Mouse (Mus musculus) testis, postnatal 10 days (tissue): Measurements from ENCODE around the gene Armc10.
"Not testable (repeated sequence)": the region's sequence is repeated elsewhere in the genome, so short reads cannot be mapped to it uniquely, and the experiment has no call there.

Experiments
- DNase-seq: peaks from one replicate; pipeline ENCODE4 v3.0.0; 2021; ENCODE audit warnings: low spot score

The Armc10 gene

GRCm38 (mm10) chr5:21645439-21646132 is at the start of gene Armc10, which contains the start of gene Fbxl13:
Gene Armc10, plus strand, starts transcription at chr5:21645813.
Gene Fbxl13, minus strand, starts transcription at chr5:21645634.
- peak; percentile 90 for DNase-seq

GRCm38 (mm10) chr5:21599536-21599935 is 46.1 kb upstream of the Armc10 start:
- DNase-seq = not testable (repeated sequence)

- no peak for DNase-seq
Measured at GRCm38 (mm10) chr5:21599961-21600360, 45.7 kb upstream of the Armc10 start.

GRCm38 (mm10) chr5:21605936-21606335 is 39.7 kb upstream of the Armc10 start:
- no peak for DNase-seq

- DNase-seq = peak; percentile 54
Measured at GRCm38 (mm10) chr5:21608311-21609304, 37.0 kb upstream of the Armc10 start.

- DNase-seq = no peak
Measured at GRCm38 (mm10) chr5:21610996-21611395, 34.6 kb upstream of the Armc10 start.

- not testable (repeated sequence) for DNase-seq
Measured at GRCm38 (mm10) chr5:21614299-21614698, 31.3 kb upstream of the Armc10 start.

- no peak for DNase-seq
Measured at GRCm38 (mm10) chr5:21616450-21617009, 29.1 kb upstream of the Armc10 start.

GRCm38 (mm10) chr5:21625916-21626315 is 19.7 kb upstream of the Armc10 start:
- DNase-seq = peak; percentile 16

- peak; percentile 63 for DNase-seq
Measured at GRCm38 (mm10) chr5:21640961-21641360, 4.7 kb upstream of the Armc10 start.

GRCm38 (mm10) chr5:21643606-21644005 is 2.0 kb upstream of the Armc10 start:
- no peak for DNase-seq

GRCm38 (mm10) chr5:21644891-21645438 is 648 bp upstream of the Armc10 start:
- DNase-seq = peak; percentile 62

GRCm38 (mm10) chr5:21646133-21646491 is 499 bp downstream of the Armc10 start:
- no peak for DNase-seq

GRCm38 (mm10) chr5:21650736-21651135 is 5.1 kb downstream of the Armc10 start:
- no peak for DNase-seq

- no peak for DNase-seq
Measured at GRCm38 (mm10) chr5:21651885-21652612, 6.4 kb downstream of the Armc10 start.

GRCm38 (mm10) chr5:21656912-21657311 is 11.3 kb downstream of the Armc10 start:
- DNase-seq = no peak

GRCm38 (mm10) chr5:21658038-21658437 is 12.4 kb downstream of the Armc10 start:
- DNase-seq = no peak

- DNase-seq = peak; percentile 95
Measured at GRCm38 (mm10) chr5:21658623-21659395, 13.2 kb downstream of the Armc10 start.

- no peak for DNase-seq
Measured at GRCm38 (mm10) chr5:21660850-21661249, 15.2 kb downstream of the Armc10 start.

GRCm38 (mm10) chr5:21663081-21663480 is 17.5 kb downstream of the Armc10 start:
- no peak for DNase-seq
